Mouse (Mus musculus) MEL (cell line): ENCODE results near the gene Cisd2. TPM values are rescaled to one million over a fixed set of nuclear protein-coding genes. Genes with fewer than 3 reads are reported as not detected.

ENCODE experiments used
- DNase-seq: peaks from one replicate; pipeline ENCODE4 v3.0.0; 2011; ENCODE audit warnings: low read depth, low spot score
- H3K27ac ChIP-seq: 2 replicates; pipeline ENCODE4 v1.5.1; 2012; ENCODE audit warnings: low read depth, mild to moderate bottlenecking, control low read depth, low read length, moderate library complexity; ENCODE audit not compliant: control insufficient read depth
- H3K27me3 ChIP-seq, 2 experiments: fragments of 150-350 bp in 1 of 2; sonication (generic) in 1 of 2; 2 replicates each; pipeline ENCODE4 v1.6.1; 2012; ENCODE audit warnings: low read length in 2 of 2, mild to moderate bottlenecking in 2 of 2, improper control_type of control experiment in 1 of 2, moderate library complexity in 1 of 2; ENCODE audit not compliant: insufficient read depth in 2 of 2, control insufficient read depth in 1 of 2
- H3K36me3 ChIP-seq, 2 experiments: 2 replicates each; pipeline ENCODE4 v1.6.1; 2012 to 2014; ENCODE audit warnings: low read length in 2 of 2, improper control_type of control experiment in 1 of 2, inconsistent platforms in 1 of 2, mild to moderate bottlenecking in 1 of 2; ENCODE audit not compliant: insufficient read depth in 2 of 2, control insufficient read depth in 1 of 2
- H3K4me1 ChIP-seq, 2 experiments: fragments of 150-350 bp in 1 of 2; sonication (generic) in 1 of 2; 2 replicates each; pipeline ENCODE4 v1.6.1; 2012; ENCODE audit warnings: low read length in 2 of 2, improper control_type of control experiment in 1 of 2, mild to moderate bottlenecking in 1 of 2; ENCODE audit not compliant: insufficient read depth in 2 of 2, control insufficient read depth in 1 of 2
- H3K4me3 ChIP-seq, 2 experiments: fragments of 150-350 bp in 1 of 2; sonication (generic) in 1 of 2; 2 replicates each; pipeline ENCODE4 v1.5.1; 2012; ENCODE audit warnings: low read depth in 2 of 2, low read length in 2 of 2, mild to moderate bottlenecking in 2 of 2, moderate library complexity in 2 of 2, control low read depth in 1 of 2, improper control_type of control experiment in 1 of 2; ENCODE audit not compliant: control insufficient read depth in 1 of 2, insufficient read depth in 1 of 2
- H3K79me2 ChIP-seq: 2 replicates; pipeline ENCODE4 v1.6.1; 2012; ENCODE audit warnings: mild to moderate bottlenecking, low read length, moderate library complexity; ENCODE audit not compliant: control insufficient read depth, poor library complexity, insufficient read depth
- H3K9ac ChIP-seq: 2 replicates; pipeline ENCODE4 v1.6.1; 2012; ENCODE audit warnings: low read depth, mild to moderate bottlenecking, control low read depth, low read length, moderate library complexity; ENCODE audit not compliant: control insufficient read depth, poor library complexity, severe bottlenecking
- H3K9me3 ChIP-seq: fragments of 150-350 bp; sonication (generic); replicated peaks from 2 replicates; pipeline ENCODE4 v1.6.1; 2012; ENCODE audit warnings: mild to moderate bottlenecking, low read length, improper control_type of control experiment, moderate library complexity; ENCODE audit not compliant: insufficient read depth
- BHLHE40 ChIP-seq: IDR thresholded peaks from 2 replicates; pipeline ENCODE4 v1.6.1; 2012; ENCODE audit warnings: low read depth, mild to moderate bottlenecking, inconsistent platforms, low read length, improper control_type of control experiment, borderline replicate concordance
- CHD2 ChIP-seq: IDR thresholded peaks from 2 replicates; pipeline ENCODE4 v1.6.1; 2011; ENCODE audit warnings: low read length, improper control_type of control experiment
- CTCF ChIP-seq, 3 experiments: IDR thresholded peaks in 2 of 3; conservative IDR thresholded peaks in 1 of 3; 2 replicates each; pipeline ENCODE4 v1.5.1; 2011 to 2012; ENCODE audit warnings: low read length in 3 of 3, low read depth in 2 of 3, mild to moderate bottlenecking in 2 of 3, improper control_type of control experiment in 1 of 3, inconsistent platforms in 1 of 3, mixed read lengths in 1 of 3, moderate library complexity in 1 of 3; ENCODE audit not compliant: control insufficient read depth in 1 of 3, insufficient read depth in 1 of 3, poor library complexity in 1 of 3, severe bottlenecking in 1 of 3
- E2F4 ChIP-seq: IDR thresholded peaks from 2 replicates; pipeline ENCODE4 v1.6.1; 2011; ENCODE audit warnings: low read depth, low read length, improper control_type of control experiment, borderline replicate concordance
- EP300 ChIP-seq, 2 experiments: IDR thresholded peaks; 2 replicates each; pipeline ENCODE4 v1.6.1; 2011; ENCODE audit warnings: improper control_type of control experiment in 2 of 2, low read length in 2 of 2, low read depth in 1 of 2, mild to moderate bottlenecking in 1 of 2
- ETS1 ChIP-seq: IDR thresholded peaks from 2 replicates; pipeline ENCODE4 v1.6.1; 2012; ENCODE audit warnings: low read depth, mild to moderate bottlenecking, inconsistent platforms, low read length, improper control_type of control experiment, moderate library complexity
- GATA1 ChIP-seq: IDR thresholded peaks from 2 replicates; pipeline ENCODE4 v1.6.1; 2011; ENCODE audit warnings: low read depth, low read length, improper control_type of control experiment
- MAFK ChIP-seq: IDR thresholded peaks from 2 replicates; pipeline ENCODE4 v1.6.1; 2011; ENCODE audit warnings: low read depth, mild to moderate bottlenecking, low read length, improper control_type of control experiment, borderline replicate concordance
- MAX ChIP-seq: IDR thresholded peaks from 2 replicates; pipeline ENCODE4 v1.6.1; 2011; ENCODE audit warnings: low read length, improper control_type of control experiment
- MYB ChIP-seq: IDR thresholded peaks from 2 replicates; pipeline ENCODE4 v1.6.1; 2011; ENCODE audit warnings: mild to moderate bottlenecking, low read depth, low read length, improper control_type of control experiment
- MYC ChIP-seq: IDR thresholded peaks from 2 replicates; pipeline ENCODE4 v1.6.1; 2011; ENCODE audit warnings: low read depth, mild to moderate bottlenecking, low read length, improper control_type of control experiment, moderate library complexity
- POLR2A ChIP-seq, 2 experiments: IDR thresholded peaks; 2 replicates each; pipeline ENCODE4 v1.6.1; 2011 to 2012; ENCODE audit warnings: low read length in 2 of 2, mild to moderate bottlenecking in 2 of 2, control low read depth in 1 of 2, improper control_type of control experiment in 1 of 2, low read depth in 1 of 2, moderate library complexity in 1 of 2; ENCODE audit not compliant: control insufficient read depth in 1 of 2, insufficient read depth in 1 of 2, poor library complexity in 1 of 2
- POLR2AphosphoS2 ChIP-seq: IDR thresholded peaks from 2 replicates; pipeline ENCODE4 v1.6.1; 2011; ENCODE audit warnings: low read length, improper control_type of control experiment
- RCOR1 ChIP-seq: IDR thresholded peaks from 2 replicates; pipeline ENCODE4 v1.6.1; 2012; ENCODE audit warnings: low read depth, mild to moderate bottlenecking, inconsistent platforms, low read length, improper control_type of control experiment
- SIN3A ChIP-seq: IDR thresholded peaks from 2 replicates; pipeline ENCODE4 v1.6.1; 2012; ENCODE audit warnings: low read length, improper control_type of control experiment, inconsistent platforms
- SMC3 ChIP-seq: IDR thresholded peaks from 2 replicates; pipeline ENCODE4 v1.6.1; 2011; ENCODE audit warnings: low read depth, low read length, improper control_type of control experiment
- USF1 ChIP-seq: IDR thresholded peaks from 2 replicates; pipeline ENCODE4 v1.6.1; 2014; ENCODE audit warnings: low read depth, mild to moderate bottlenecking, inconsistent platforms, low read length, improper control_type of control experiment, moderate library complexity
- USF2 ChIP-seq, 2 experiments: IDR thresholded peaks; 2 replicates each; pipeline ENCODE4 v1.6.1; 2011 to 2012; ENCODE audit warnings: improper control_type of control experiment in 2 of 2, low read length in 2 of 2, borderline replicate concordance in 1 of 2, inconsistent platforms in 1 of 2, low read depth in 1 of 2, mild to moderate bottlenecking in 1 of 2; ENCODE audit not compliant: insufficient read depth in 1 of 2
- ZKSCAN1 ChIP-seq: IDR thresholded peaks from 2 replicates; pipeline ENCODE4 v1.6.1; 2012; ENCODE audit warnings: low read depth, mild to moderate bottlenecking, inconsistent platforms, low read length, improper control_type of control experiment, moderate library complexity
- ZMIZ1 ChIP-seq: IDR thresholded peaks from 2 replicates; pipeline ENCODE4 v1.6.1; 2012; ENCODE audit warnings: low read depth, mild to moderate bottlenecking, inconsistent platforms, low read length, improper control_type of control experiment, moderate library complexity
- polyA plus RNA-seq, 2 experiments: library from polyadenylated mRNA; stranded (reverse) in 1 of 2; unstranded in 1 of 2; fragments of >175 nt in 1 of 2; fragments of >200 nt in 1 of 2; gene quantifications; 2 replicates each; pipeline versions ENCODE4 v1.2.1 to v1.2.4; 2012; ENCODE audit warnings: low replicate concordance in 2 of 2, low read depth in 1 of 2; ENCODE audit not compliant: insufficient read length in 2 of 2, insufficient read depth in 1 of 2, missing spikeins in 1 of 2
- total RNA-seq: library from RNA; depleted of rRNA; stranded (reverse); fragments of 300-350 nt; gene quantifications from 2 replicates; pipeline ENCODE4 v1.2.3, GENCODE M21; 2012

Cisd2 gene
- total and polyA plus RNA-seq, 3 experiments, result 23.9 to 26.9 TPM; not detected in 1

GRCm38 (mm10) chr3:135458981-135459380 is 35.3 kb upstream of the Cisd2 start:
- no peaks in the 10 kb centered on the region for H3K4me1 ChIP-seq
- H3K27me3 ChIP-seq, result no peaks in the 10 kb centered on the region
- H3K9ac ChIP-seq, result no peak overlapping the region
- H3K27ac ChIP-seq, result no peak overlapping the region
- no peak for TF ChIP-seq CHD2
- no peak for TF ChIP-seq ZMIZ1
- TF ChIP-seq ZKSCAN1, result no peak
- TF ChIP-seq POLR2A (IDR thresholded peaks at IDR 0.05; ENCODE audit: control insufficient read depth in 1 of 2, insufficient read depth in 1 of 2, low read depth in 1 of 2, low read length in 2 of 2, poor library complexity in 1 of 2), result no peak
- TF ChIP-seq BHLHE40, result no peak
- no peak for TF ChIP-seq E2F4
- no peak for TF ChIP-seq GATA1
- TF ChIP-seq SMC3, result no peak
- no peak for TF ChIP-seq MYC
- TF ChIP-seq POLR2AphosphoS2, result no peak
- TF ChIP-seq EP300 (IDR thresholded peaks at IDR 0.05; ENCODE audit: low read depth in 1 of 2, low read length in 2 of 2), result no peak
- no peak for TF ChIP-seq USF2 (IDR thresholded peaks at IDR 0.05; ENCODE audit: borderline replicate concordance in 1 of 2, insufficient read depth in 1 of 2, low read depth in 1 of 2, low read length in 2 of 2)
- TF ChIP-seq MYB, result no peak
- TF ChIP-seq RCOR1, result no peak
- no peak for TF ChIP-seq MAX
- TF ChIP-seq ETS1, result no peak
- DNase-seq, result no peak
- H3K79me2 ChIP-seq, result peaks cover 5% of the 10 kb centered on the region
- no peaks in the 10 kb centered on the region for H3K9me3 ChIP-seq
- H3K4me3 ChIP-seq, result no peak overlapping the region
- H3K36me3 ChIP-seq, result peaks cover 10 to 77% of the 10 kb centered on the region in 2 experiments

- H3K27me3 ChIP-seq, result no peaks in the 10 kb centered on the region
- no peak overlapping the region for H3K9ac ChIP-seq
- DNase-seq, result no peak
- H3K4me1 ChIP-seq, result peaks cover 9 to 27% of the 10 kb centered on the region in 2 experiments
- H3K27ac ChIP-seq, result no peak overlapping the region
- H3K9me3 ChIP-seq, result no peaks in the 10 kb centered on the region
- TF ChIP-seq SIN3A, result no peak
- no peak for TF ChIP-seq BHLHE40
- TF ChIP-seq RCOR1, result no peak
- TF ChIP-seq GATA1, result no peak
- TF ChIP-seq MAFK, result no peak
- TF ChIP-seq ZMIZ1, result no peak
- no peak for TF ChIP-seq CTCF (IDR thresholded peaks at IDR 0.05 in 2 of 3, conservative IDR thresholded peaks at IDR 0.05 in 1 of 3; ENCODE audit: control insufficient read depth in 1 of 3, insufficient read depth in 1 of 3, low read depth in 2 of 3, low read length in 3 of 3, poor library complexity in 1 of 3, severe bottlenecking in 1 of 3)
- TF ChIP-seq USF1, result no peak
- H3K79me2 ChIP-seq, result peaks cover 50% of the 10 kb centered on the region
- no peak overlapping the region for H3K4me3 ChIP-seq
- peaks cover 51 to 76% of the 10 kb centered on the region in 2 experiments for H3K36me3 ChIP-seq
These were observed 21.2 kb upstream of the Cisd2 start for GRCm38 (mm10) chr3:135444930-135445329.
